Mouse (Mus musculus): Measurements from ENCODE around the gene Rraga. TPM values are rescaled to one million over a fixed set of nuclear protein-coding genes. Genes with fewer than 3 reads are reported as not detected.
A peak's percentile ranks its signal among the peaks of the same experiment; 100 is the strongest.

Rraga gene
- total and polyA plus RNA-seq, 3 experiments = 13.6 to 96.2 (median 38.3) TPM

DNA sequence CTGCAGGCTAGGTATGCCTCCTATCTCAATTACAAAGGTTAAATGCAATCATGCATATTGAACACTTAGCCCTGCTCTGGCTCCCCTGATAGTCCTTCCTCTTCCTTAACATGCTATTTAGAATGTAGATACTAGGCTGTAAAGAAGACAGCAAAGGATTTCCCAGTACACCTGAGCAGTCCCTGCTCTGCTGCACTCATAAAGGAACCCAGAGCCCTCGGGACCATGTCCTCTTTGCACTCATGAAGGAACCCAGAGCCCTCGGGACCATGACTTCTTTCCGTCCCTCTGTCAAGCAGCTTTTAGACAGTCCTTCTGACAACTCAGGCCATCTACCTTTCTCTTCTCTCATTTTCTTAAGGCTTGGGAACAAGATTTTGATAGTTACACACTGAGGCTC is 5.1 kb downstream of the Rraga start:
- Histone ChIP-seq H3K9me3 (replicated peaks; ENCODE audit: low read length) (no peaks in the 10 kb centered on the region), H3K36me3 (replicated peaks in 1 of 2; ENCODE audit: control insufficient read depth in 1 of 2, insufficient read depth in 1 of 2, low read length in 1 of 2) (peaks cover 14 to 54% of the 10 kb centered on the region in 2 experiments), H3K4me3 (replicated peaks in 1 of 3; ENCODE audit: low read depth in 2 of 3, low read length in 2 of 3, poor library complexity in 1 of 3) (no peak overlapping the region), H3K4me1 (ENCODE audit: control insufficient read depth in 1 of 2, insufficient read depth in 2 of 2) (peaks cover 10 to 41% of the 10 kb centered on the region in 2 experiments), H3K27ac (ENCODE audit: insufficient read depth, low read depth) (peak overlapping the region; percentile 76), H3K79me2 (replicated peaks; ENCODE audit: control insufficient read depth, extremely low read depth, insufficient read depth, poor library complexity, severe bottlenecking) (peaks cover 33% of the 10 kb centered on the region), H3K27me3 (replicated peaks) (no peaks in the 10 kb centered on the region), H3K4me2 (ENCODE audit: insufficient read depth, low read depth, poor library complexity, severe bottlenecking) (peak overlapping the region; percentile 68), H3K9ac (ENCODE audit: insufficient read depth, low read depth) (peak overlapping the region; percentile 53; the same call in 1 of the 2 replicates)
- DNase-seq (ENCODE audit: extremely low read depth) = peak; percentile 51
- in situ Hi-C loops (cut with MboI; ENCODE audit: low pct_ligation_motif_present, low pct_unique_long_range_greater_than_20kb, low sequenced_read_pairs) (no loop called here), dilution Hi-C loops (cut with MboI; ENCODE audit: extremely low pct_ligation_motif_present, extremely low pct_unique_long_range_greater_than_20kb, low sequenced_read_pairs) (no loop called here)
- TF ChIP-seq USF1 (IDR thresholded peaks at IDR 0.05; ENCODE audit: low read depth, low read length) (no peak), CTCF (conservative IDR thresholded peaks at IDR 0.05 in 1 of 2, IDR thresholded peaks at IDR 0.05 in 1 of 2; ENCODE audit: low read depth in 2 of 2, low read length in 2 of 2) (no peak), ZMIZ1 (IDR thresholded peaks at IDR 0.05; ENCODE audit: low read depth, low read length) (no peak), MEF2A (IDR thresholded peaks at IDR 0.05; ENCODE audit: borderline replicate concordance, low read depth, low read length) (no peak), JUN (IDR thresholded peaks at IDR 0.05; ENCODE audit: insufficient read depth, low read depth, low read length) (no peak), MAFK (IDR thresholded peaks at IDR 0.05; ENCODE audit: insufficient replicate concordance, low read length) (no peak), MAX (IDR thresholded peaks at IDR 0.05; ENCODE audit: low read length) (no peak), MXI1 (IDR thresholded peaks at IDR 0.05; ENCODE audit: low read depth, low read length) (no peak), MAZ (IDR thresholded peaks at IDR 0.05; ENCODE audit: low read depth, low read length) (no peak), POLR2A (IDR thresholded peaks at IDR 0.05; ENCODE audit: low read depth, low read length) (no peak), NRF1 (IDR thresholded peaks at IDR 0.05; ENCODE audit: low read depth, low read length) (no peak), E2F4 (IDR thresholded peaks at IDR 0.05; ENCODE audit: insufficient replicate concordance, low read depth, low read length) (no peak), TBP (conservative IDR thresholded peaks at IDR 0.05; ENCODE audit: low read depth, low read length) (no peak), RAD21 (IDR thresholded peaks at IDR 0.05; ENCODE audit: low read depth, low read length) (no peak), HCFC1 (IDR thresholded peaks at IDR 0.05; ENCODE audit: low read depth, low read length) (no peak)

- dilution Hi-C loops (cut with MboI; ENCODE audit: extremely low pct_ligation_motif_present, extremely low pct_unique_long_range_greater_than_20kb, low sequenced_read_pairs) = no loop called here
Measured at GRCm38 (mm10) chr4:86588236-86588635, 12.8 kb downstream of the Rraga start.

More at GRCm38 (mm10) chr4:86588236-86588635, 12.8 kb downstream of the Rraga start:
- H3K4me2 ChIP-seq (ENCODE audit: insufficient read depth, low read depth, poor library complexity, severe bottlenecking) = no peak overlapping the region
- H3K27me3 ChIP-seq (replicated peaks) = no peaks in the 10 kb centered on the region
- no peak overlapping the region for H3K4me3 ChIP-seq (replicated peaks in 1 of 3; ENCODE audit: low read depth in 2 of 3, low read length in 2 of 3, poor library complexity in 1 of 3)
- no peak overlapping the region for H3K27ac ChIP-seq (ENCODE audit: insufficient read depth, low read depth)
- in situ Hi-C loops (cut with MboI; ENCODE audit: low pct_ligation_motif_present, low pct_unique_long_range_greater_than_20kb, low sequenced_read_pairs) = no loop called here
- no peak overlapping the region for H3K9ac ChIP-seq (ENCODE audit: insufficient read depth, low read depth)
- no peak for DNase-seq (ENCODE audit: extremely low read depth)
- peaks cover 3% of the 10 kb centered on the region; the same call in 1 of the 2 replicates for H3K79me2 ChIP-seq (replicated peaks; ENCODE audit: control insufficient read depth, extremely low read depth, insufficient read depth, poor library complexity, severe bottlenecking)
- no peak for TF ChIP-seq GABPA (IDR thresholded peaks at IDR 0.05; ENCODE audit: insufficient replicate concordance, low read depth, low read length)
- peak; percentile 59 for TF ChIP-seq RAD21 (IDR thresholded peaks at IDR 0.05; ENCODE audit: low read depth, low read length)
- TF ChIP-seq SMC3 (IDR thresholded peaks at IDR 0.05; ENCODE audit: low read depth, low read length) = peak; percentile 51
- TF ChIP-seq POLR2A (IDR thresholded peaks at IDR 0.05; ENCODE audit: low read depth, low read length) = no peak
- no peak for TF ChIP-seq NRF1 (IDR thresholded peaks at IDR 0.05; ENCODE audit: low read depth, low read length)
- no peak for TF ChIP-seq IRF4 (IDR thresholded peaks at IDR 0.05; ENCODE audit: low read depth, low read length)
- TF ChIP-seq MYC (IDR thresholded peaks at IDR 0.05; ENCODE audit: low read depth, low read length) = no peak
- no peak for TF ChIP-seq ZC3H11A (IDR thresholded peaks at IDR 0.05; ENCODE audit: low read depth, low read length)
- TF ChIP-seq CHD2 (IDR thresholded peaks at IDR 0.05; ENCODE audit: low read length) = no peak
- no peak for TF ChIP-seq TBP (conservative IDR thresholded peaks at IDR 0.05; ENCODE audit: low read depth, low read length)
- no peak for TF ChIP-seq TCF12 (IDR thresholded peaks at IDR 0.05; ENCODE audit: low read depth, low read length)
- no peak for TF ChIP-seq HCFC1 (IDR thresholded peaks at IDR 0.05; ENCODE audit: low read depth, low read length)
- TF ChIP-seq JUN (IDR thresholded peaks at IDR 0.05; ENCODE audit: insufficient read depth, low read depth, low read length) = no peak
- no peak for TF ChIP-seq UBTF (IDR thresholded peaks at IDR 0.05; ENCODE audit: low read depth, low read length)
- TF ChIP-seq PAX5 (IDR thresholded peaks at IDR 0.05; ENCODE audit: low read length) = no peak
- TF ChIP-seq MEF2A (IDR thresholded peaks at IDR 0.05; ENCODE audit: borderline replicate concordance, low read depth, low read length) = no peak
- TF ChIP-seq RCOR1 (conservative IDR thresholded peaks at IDR 0.05; ENCODE audit: low read depth, low read length) = no peak
- peak in 1 of 2 experiments; percentile 66; a peak in 2 of 4 replicates for TF ChIP-seq CTCF (conservative IDR thresholded peaks at IDR 0.05 in 1 of 2, IDR thresholded peaks at IDR 0.05 in 1 of 2; ENCODE audit: low read depth in 2 of 2, low read length in 2 of 2)
- no peak for TF ChIP-seq NELFE (IDR thresholded peaks at IDR 0.05; ENCODE audit: low read depth, low read length)
- no peaks in the 10 kb centered on the region for H3K9me3 ChIP-seq (replicated peaks; ENCODE audit: low read length)
- no peaks in the 10 kb centered on the region for H3K4me1 ChIP-seq (ENCODE audit: control insufficient read depth in 1 of 2, insufficient read depth in 2 of 2)
- H3K36me3 ChIP-seq (replicated peaks in 1 of 2; ENCODE audit: control insufficient read depth in 1 of 2, insufficient read depth in 1 of 2, low read length in 1 of 2) = peaks cover 29 to 90% of the 10 kb centered on the region in 2 experiments

All from CH12.LX (cell line).